Comparison of ENCODE assay signal across 7 mouse cellular contexts in genomic region chr9:100400366-100400765, GRCm38 (mm10).
DNase-seq lines count a peak whose midpoint lies in the region; ATAC-seq lines count a peak whose summit lies in the region.

No protein-coding gene starts in this region.

- WGBS in embryonic facial prominence, embryonic 14.5 days, result 20% methylated on average over 8 of the region's 8 CpGs
- WGBS in hindbrain, embryonic 16.5 days, result 20% methylated on average over 8 of the region's 8 CpGs

- DNase-seq in testis, postnatal 14 days (ENCODE audit: low spot score), result peak; percentile 28
- no peak for DNase-seq in testis, postnatal 10 days (ENCODE audit: low spot score)
- peak; percentile 81 for DNase-seq in embryonic facial prominence, embryonic 14.5 days (ENCODE audit: low spot score)
- DNase-seq in left cerebral cortex, postnatal 25 days (ENCODE audit: low spot score in 2 of 2), result peak; percentile 55 to 70

- no peak overlapping the region for H3K9ac ChIP-seq in embryonic facial prominence, embryonic 14.5 days (ENCODE audit: low read depth, low read length)
- no peak overlapping the region for H3K9ac ChIP-seq in hindbrain, embryonic 16.5 days (ENCODE audit: low read depth, low read length)

- intact Hi-C loops in left cerebral cortex, postnatal 25 days (cut with DNase I), result loop anchor here (5.0 kb wide), 1 partner anchor 668 kb away; no protein-coding TSS in a partner anchor

- H3K4me1 ChIP-seq in embryonic facial prominence, embryonic 14.5 days (ENCODE audit: control insufficient read depth, insufficient read depth, low read length), result no peaks in the 10 kb centered on the region
- H3K4me1 ChIP-seq in hindbrain, embryonic 16.5 days (ENCODE audit: control insufficient read depth, insufficient read depth, low read depth, low read length), result no peaks in the 10 kb centered on the region

- H3K36me3 ChIP-seq in embryonic facial prominence, embryonic 14.5 days (ENCODE audit: control insufficient read depth, insufficient read depth, low read length), result no peaks in the 10 kb centered on the region
- H3K36me3 ChIP-seq in hindbrain, embryonic 16.5 days (ENCODE audit: control insufficient read depth, insufficient read depth, low read length), result no peaks in the 10 kb centered on the region

- H3K9me3 ChIP-seq in embryonic facial prominence, embryonic 14.5 days (ENCODE audit: control insufficient read depth, low read length), result no peaks in the 10 kb centered on the region
- no peaks in the 10 kb centered on the region for H3K9me3 ChIP-seq in hindbrain, embryonic 16.5 days (ENCODE audit: control insufficient read depth, low read length)

- H3K27me3 ChIP-seq in embryonic facial prominence, embryonic 14.5 days (replicated peaks; ENCODE audit: control insufficient read depth, insufficient read depth, low read length), result no peaks in the 10 kb centered on the region
- H3K27me3 ChIP-seq in hindbrain, embryonic 16.5 days (replicated peaks; ENCODE audit: control insufficient read depth, insufficient read depth, low read length), result no peaks in the 10 kb centered on the region

- no peak overlapping the region for H3K27ac ChIP-seq in embryonic facial prominence, embryonic 14.5 days (replicated peaks; ENCODE audit: low read depth, low read length)
- H3K27ac ChIP-seq in hindbrain, embryonic 16.5 days (ENCODE audit: low read depth, low read length), result no peak overlapping the region

- no peak overlapping the region for H3K4me3 ChIP-seq in embryonic facial prominence, embryonic 14.5 days (ENCODE audit: low read depth, low read length)
- H3K4me3 ChIP-seq in hindbrain, embryonic 16.5 days (ENCODE audit: low read length), result no peak overlapping the region

- peak; percentile 78 for ATAC-seq in activated CD4-positive, CD25-positive, alpha-beta regulatory T cell, adult 4 months
- ATAC-seq in embryonic facial prominence, embryonic 14.5 days (ENCODE audit: low read depth), result 0 out of 2 replicates have a peak, but pooled peaks have one; percentile 62
- peak; percentile 86 for ATAC-seq in hindbrain, embryonic 16.5 days
- 0 out of 2 replicates have a peak, but pooled peaks have one; percentile 33 for ATAC-seq in neutrophil, adult 5-6 weeks (ENCODE audit: extremely low read depth, insufficient number of reproducible peaks, low FRiP score, poor library complexity, severe bottlenecking)

- no peak overlapping the region for H3K4me2 ChIP-seq in embryonic facial prominence, embryonic 14.5 days (ENCODE audit: low read depth, low read length)
- no peak overlapping the region for H3K4me2 ChIP-seq in hindbrain, embryonic 16.5 days (ENCODE audit: low read length)

Comparison
In these comparisons a context has a peak if more than half of its experiments do, and no peak if none do; other contexts are left out.
1. ATAC-seq: peak in every context shown above with its lines; median percentile 86 in hindbrain, embryonic 16.5 days; 78 in activated CD4-positive, CD25-positive, alpha-beta regulatory T cell, adult 4 months; 62 in embryonic facial prominence, embryonic 14.5 days; 33 in neutrophil, adult 5-6 weeks.